Mouse (Mus musculus) intestine, embryonic 14.5 days (tissue): ENCODE measurements at regions not wholly inside any gene's neighbourhood (a gene's known extent, or its start where the extent isn't known, plus 50 kb on each side); places are given as distances from the start of the nearest gene placed in this dataset.

Experiments
- ATAC-seq: fragments of 200-750 bp; cut with Nextera tagmentation; replicated peaks from 2 replicates; pipeline ENCODE4 v1.8.0; 2017; ENCODE audit warnings: low read depth, moderate number of reproducible peaks, moderate TSS enrichment, moderate library complexity; ENCODE audit not compliant: low FRiP score, low TSS enrichment
- DNase-seq: peaks from one replicate; pipeline ENCODE4 v3.0.0-alpha.2; 2018; ENCODE audit warnings: low spot score
- H3K27ac ChIP-seq: fragments of 300-500 bp; sonication (generic); 2 replicates; pipeline ENCODE4 v1.5.1; 2014; ENCODE audit warnings: low read depth, mild to moderate bottlenecking, control low read depth
- H3K27me3 ChIP-seq: fragments of 300-500 bp; sonication (generic); replicated peaks from 2 replicates; pipeline ENCODE4 v1.6.1; 2014; ENCODE audit warnings: low read length, control low read depth; ENCODE audit not compliant: control insufficient read depth, insufficient read depth
- H3K36me3 ChIP-seq: fragments of 300-500 bp; sonication (generic); 2 replicates; pipeline ENCODE4 v1.6.1; 2014; ENCODE audit warnings: low read length, control low read depth; ENCODE audit not compliant: control insufficient read depth, insufficient read depth
- H3K4me1 ChIP-seq: fragments of 300-500 bp; sonication (generic); replicated peaks from 2 replicates; pipeline ENCODE4 v1.6.1; 2014; ENCODE audit warnings: low read length, control low read depth, mixed read lengths; ENCODE audit not compliant: control insufficient read depth, insufficient read depth
- H3K4me2 ChIP-seq: fragments of 300-500 bp; sonication (generic); 2 replicates; pipeline ENCODE4 v1.6.1; 2014; ENCODE audit warnings: low read length
- H3K4me3 ChIP-seq: fragments of 300-500 bp; sonication (generic); 2 replicates; pipeline ENCODE4 v1.5.1; 2014; ENCODE audit warnings: low read depth, low read length, control low read depth, mixed read lengths
- H3K9ac ChIP-seq: fragments of 300-500 bp; sonication (generic); 2 replicates; pipeline ENCODE4 v1.6.1; 2014; ENCODE audit warnings: mild to moderate bottlenecking, low read length
- H3K9me3 ChIP-seq: fragments of 300-500 bp; sonication (generic); 2 replicates; pipeline ENCODE4 v1.6.1; 2016; ENCODE audit warnings: low read length, control low read depth; ENCODE audit not compliant: control insufficient read depth
- WGBS: fragments of 180-500 bp; shearing (Covaris S2); extraction: QIAGEN DNeasy Blood & Tissue Kit; methylation state at CpG from one replicate; pipeline ENCODE4 v1.1.7; 2014; 5-methylcytosine and 5-hydroxymethylcytosine counted together

GRCm38 (mm10) chr6:24384193-24384888 lies 130.5 kb downstream of the Iqub start:
- no peaks in the 10 kb centered on the region for H3K36me3 ChIP-seq
- no peak overlapping the region for H3K4me2 ChIP-seq
- no peaks in the 10 kb centered on the region for H3K27me3 ChIP-seq
- no peak overlapping the region for H3K4me3 ChIP-seq
- no peaks in the 10 kb centered on the region for H3K4me1 ChIP-seq
- H3K9ac ChIP-seq = no peak overlapping the region
- no peak for DNase-seq
- WGBS = 85% methylated on average over 11 of the region's 11 CpGs
- H3K9me3 ChIP-seq = no peaks in the 10 kb centered on the region
- H3K27ac ChIP-seq = no peak overlapping the region
- no peak for ATAC-seq

- DNase-seq (no peak), ATAC-seq (no peak)
- Histone ChIP-seq H3K9me3 (no peaks in the 10 kb centered on the region), H3K4me2 (no peak overlapping the region), H3K27me3 (no peaks in the 10 kb centered on the region), H3K4me1 (no peaks in the 10 kb centered on the region), H3K27ac (no peak overlapping the region), H3K36me3 (no peaks in the 10 kb centered on the region), H3K9ac (no peak overlapping the region), H3K4me3 (no peak overlapping the region)
- 42% methylated on average over 2 of the region's 2 CpGs for WGBS
These were observed 135.0 kb downstream of the Iqub start for GRCm38 (mm10) chr6:24379859-24380258.

GRCm38 (mm10) chr6:24376728-24377127 lies 138.1 kb downstream of the Iqub start:
- no peak overlapping the region for H3K27ac ChIP-seq
- H3K4me2 ChIP-seq = no peak overlapping the region
- no peak overlapping the region for H3K9ac ChIP-seq
- H3K4me1 ChIP-seq = no peaks in the 10 kb centered on the region
- no peaks in the 10 kb centered on the region for H3K27me3 ChIP-seq
- no peak overlapping the region for H3K4me3 ChIP-seq
- DNase-seq (no peak), ATAC-seq (no peak)
- whole genome bisulfite sequencing = 81% methylated on average over 4 of the region's 4 CpGs
- H3K36me3 ChIP-seq = no peaks in the 10 kb centered on the region
- H3K9me3 ChIP-seq = no peaks in the 10 kb centered on the region

- H3K27me3 ChIP-seq = no peaks in the 10 kb centered on the region
- ATAC-seq = no peak
- WGBS = 88% methylated on average over 6 of the region's 6 CpGs
These were observed 141.7 kb downstream of the Iqub start for GRCm38 (mm10) chr6:24373161-24373560.

GRCm38 (mm10) chr6:24371680-24372079 lies 143.2 kb downstream of the Iqub start:
- H3K9ac ChIP-seq = no peak overlapping the region

More at GRCm38 (mm10) chr6:24373161-24373560, 141.7 kb downstream of the Iqub start:
- no peaks in the 10 kb centered on the region for H3K9me3 ChIP-seq
- no peak for DNase-seq
- H3K36me3 ChIP-seq = no peaks in the 10 kb centered on the region
- H3K4me1 ChIP-seq = no peaks in the 10 kb centered on the region
- H3K4me2 ChIP-seq = no peak overlapping the region
- H3K9ac ChIP-seq = no peak overlapping the region
- no peak overlapping the region for H3K4me3 ChIP-seq
- no peak overlapping the region for H3K27ac ChIP-seq

GRCm38 (mm10) chr6:24350882-24351281 lies 164.0 kb downstream of the Iqub start:
- H3K4me2 ChIP-seq = no peak overlapping the region
- H3K9me3 ChIP-seq = no peaks in the 10 kb centered on the region
- H3K27ac ChIP-seq = no peak overlapping the region
- H3K9ac ChIP-seq = no peak overlapping the region
- WGBS = 16% methylated on average over 5 of the region's 5 CpGs
- no peaks in the 10 kb centered on the region for H3K36me3 ChIP-seq
- ATAC-seq (peak; percentile 86), DNase-seq (no peak)
- no peak overlapping the region for H3K4me3 ChIP-seq
- 0 out of 2 replicates have a peak, but pooled peaks cover 4% of the 10 kb centered on the region for H3K4me1 ChIP-seq
- H3K27me3 ChIP-seq = no peaks in the 10 kb centered on the region

More at GRCm38 (mm10) chr6:24371680-24372079, 143.2 kb downstream of the Iqub start:
- Histone ChIP-seq H3K27me3 (no peaks in the 10 kb centered on the region), H3K36me3 (no peaks in the 10 kb centered on the region), H3K4me1 (no peaks in the 10 kb centered on the region), H3K27ac (no peak overlapping the region), H3K9me3 (no peaks in the 10 kb centered on the region), H3K4me3 (no peak overlapping the region), H3K4me2 (no peak overlapping the region)
- DNase-seq (no peak), ATAC-seq (no peak)
- WGBS = 62% methylated on average over 1 of the region's 1 CpGs

- Histone ChIP-seq H3K4me1 (0 out of 2 replicates have a peak, but pooled peaks cover 4% of the 10 kb centered on the region), H3K4me2 (peak overlapping the region; percentile 26; the same call in 1 of the 2 replicates), H3K27ac (no peak overlapping the region), H3K9ac (no peak overlapping the region), H3K9me3 (no peaks in the 10 kb centered on the region), H3K36me3 (no peaks in the 10 kb centered on the region), H3K27me3 (no peaks in the 10 kb centered on the region), H3K4me3 (no peak overlapping the region)
- DNase-seq = no peak
- 64% methylated on average over 8 of the region's 8 CpGs for WGBS
- no peak for ATAC-seq
These were observed 166.3 kb downstream of the Iqub start for GRCm38 (mm10) chr6:24348481-24349062.

- no peak overlapping the region for H3K9ac ChIP-seq
- H3K27me3 ChIP-seq = no peaks in the 10 kb centered on the region
- H3K27ac ChIP-seq = 0 out of 2 replicates have a peak overlapping the region, but pooled peaks have one; percentile 7
- ATAC-seq (0 out of 2 replicates have a peak, but pooled peaks have one; percentile 43), DNase-seq (peak; percentile 61)
- no peaks in the 10 kb centered on the region for H3K36me3 ChIP-seq
- 43% methylated on average over 13 of the region's 13 CpGs for WGBS
- 0 out of 2 replicates have a peak, but pooled peaks cover 4% of the 10 kb centered on the region for H3K4me1 ChIP-seq
- no peak overlapping the region for H3K4me3 ChIP-seq
- no peaks in the 10 kb centered on the region for H3K9me3 ChIP-seq
- H3K4me2 ChIP-seq = peak overlapping the region; percentile 26; the same call in 1 of the 2 replicates
These were observed 167.0 kb downstream of the Iqub start for GRCm38 (mm10) chr6:24347745-24348480.
